Mouse (Mus musculus) hindbrain, embryonic 11.5 days (tissue): Measurements from ENCODE around the gene Opcml. TPM values are rescaled to one million over a fixed set of nuclear protein-coding genes. Genes with fewer than 3 reads are reported as not detected.

Experiments used
- ATAC-seq: fragments of 200-750 bp; cut with Nextera tagmentation; 2 replicates; pipeline ENCODE4 v1.8.0; 2017; ENCODE audit warnings: mild to moderate bottlenecking, moderate TSS enrichment, moderate library complexity; ENCODE audit not compliant: low FRiP score
- DNase-seq: peaks from one replicate; pipeline ENCODE4 v3.0.0-alpha.2; 2015; ENCODE audit warnings: low spot score
- H3K27ac ChIP-seq: fragments of 300-500 bp; sonication (generic); 2 replicates; pipeline ENCODE4 v1.5.1; 2014; ENCODE audit warnings: mild to moderate bottlenecking, low read depth, low read length
- H3K27me3 ChIP-seq: fragments of 300-500 bp; sonication (generic); 2 replicates; pipeline ENCODE4 v1.6.1; 2014; ENCODE audit warnings: mild to moderate bottlenecking, low read length, moderate library complexity, mixed read lengths; ENCODE audit not compliant: control insufficient read depth, insufficient read depth
- H3K36me3 ChIP-seq: fragments of 300-500 bp; sonication (generic); 2 replicates; pipeline ENCODE4 v1.6.1; 2014; ENCODE audit warnings: mild to moderate bottlenecking, low read length, moderate library complexity, mixed read lengths; ENCODE audit not compliant: control insufficient read depth, insufficient read depth
- H3K4me1 ChIP-seq: fragments of 300-500 bp; sonication (generic); replicated peaks from 2 replicates; pipeline ENCODE4 v1.6.1; 2014; ENCODE audit warnings: low read length, mixed read lengths; ENCODE audit not compliant: control insufficient read depth, insufficient read depth
- H3K4me2 ChIP-seq: fragments of 300-500 bp; sonication (generic); replicated peaks from 2 replicates; pipeline ENCODE4 v1.6.1; 2014; ENCODE audit warnings: mild to moderate bottlenecking, low read depth, low read length
- H3K4me3 ChIP-seq: fragments of 300-500 bp; sonication (generic); 2 replicates; pipeline ENCODE4 v1.5.1; 2014; ENCODE audit warnings: low read depth, low read length
- H3K9ac ChIP-seq: fragments of 300-500 bp; sonication (generic); 2 replicates; pipeline ENCODE4 v1.6.1; 2014; ENCODE audit warnings: low read depth, low read length
- H3K9me3 ChIP-seq: fragments of 300-500 bp; sonication (generic); 2 replicates; pipeline ENCODE4 v1.6.1; 2016; ENCODE audit warnings: low read length; ENCODE audit not compliant: control insufficient read depth
- WGBS: fragments of 180-500 bp; shearing (Covaris S2); extraction: QIAGEN DNeasy Blood & Tissue Kit; methylation state at CpG from one replicate; pipeline ENCODE4 v1.1.7; 2014; 5-methylcytosine and 5-hydroxymethylcytosine counted together
- polyA plus RNA-seq: library from polyadenylated mRNA; unstranded; fragments of >200 nt; fragmentation: Nextera tagmentation; extraction: Ambion mirVana; gene quantifications from 2 replicates; pipeline ENCODE4 v1.2.1, GENCODE M21; 2014

The Opcml gene
- polyA plus RNA-seq, 1 experiment from 2014 or later = 5.7 TPM

GRCm38 (mm10) chr9:28932069-28932468 is 1141.5 kb downstream of the Opcml start:
- 88% methylated on average over 2 of the region's 2 CpGs for WGBS
- H3K4me1 ChIP-seq = no peaks in the 10 kb centered on the region
- H3K27me3 ChIP-seq = no peaks in the 10 kb centered on the region
- DNase-seq (no peak), ATAC-seq (no peak)
- H3K4me2 ChIP-seq = no peak overlapping the region
- H3K9ac ChIP-seq = no peak overlapping the region
- H3K27ac ChIP-seq = no peak overlapping the region
- H3K36me3 ChIP-seq = no peaks in the 10 kb centered on the region
- no peak overlapping the region for H3K4me3 ChIP-seq
- no peaks in the 10 kb centered on the region for H3K9me3 ChIP-seq

GRCm38 (mm10) chr9:28937163-28937562 is 1146.6 kb downstream of the Opcml start:
- Histone ChIP-seq H3K36me3 (no peaks in the 10 kb centered on the region), H3K9me3 (no peaks in the 10 kb centered on the region), H3K27ac (no peak overlapping the region), H3K4me1 (no peaks in the 10 kb centered on the region), H3K4me2 (no peak overlapping the region), H3K9ac (no peak overlapping the region), H3K4me3 (no peak overlapping the region), H3K27me3 (no peaks in the 10 kb centered on the region)
- DNase-seq (no peak), ATAC-seq (no peak)
- 85% methylated on average over 6 of the region's 6 CpGs for WGBS

GRCm38 (mm10) chr9:28937980-28938379 is 1147.4 kb downstream of the Opcml start:
- Histone ChIP-seq H3K27ac (no peak overlapping the region), H3K27me3 (no peaks in the 10 kb centered on the region), H3K9me3 (no peaks in the 10 kb centered on the region), H3K4me3 (no peak overlapping the region), H3K4me1 (no peaks in the 10 kb centered on the region), H3K4me2 (no peak overlapping the region), H3K36me3 (no peaks in the 10 kb centered on the region), H3K9ac (no peak overlapping the region)
- ATAC-seq = no peak
- peak; percentile 19 for DNase-seq
- WGBS = 68% methylated on average over 2 of the region's 2 CpGs

- no peak overlapping the region for H3K4me3 ChIP-seq
- H3K4me2 ChIP-seq = no peak overlapping the region
- no peaks in the 10 kb centered on the region for H3K9me3 ChIP-seq
- ATAC-seq (no peak), DNase-seq (no peak)
- H3K4me1 ChIP-seq = no peaks in the 10 kb centered on the region
- H3K27ac ChIP-seq = no peak overlapping the region
- H3K27me3 ChIP-seq = no peaks in the 10 kb centered on the region
- H3K36me3 ChIP-seq = no peaks in the 10 kb centered on the region
- no peak overlapping the region for H3K9ac ChIP-seq
Measured at GRCm38 (mm10) chr9:28940901-28941300, 1150.3 kb downstream of the Opcml start.

GRCm38 (mm10) chr9:28969455-28969854 is 1178.9 kb downstream of the Opcml start:
- no peak overlapping the region for H3K9ac ChIP-seq
- H3K4me2 ChIP-seq = no peak overlapping the region
- 89% methylated on average over 1 of the region's 1 CpGs for WGBS
- H3K9me3 ChIP-seq = no peaks in the 10 kb centered on the region
- H3K27me3 ChIP-seq = no peaks in the 10 kb centered on the region
- no peaks in the 10 kb centered on the region for H3K4me1 ChIP-seq
- H3K4me3 ChIP-seq = no peak overlapping the region
- no peak for ATAC-seq
- DNase-seq = no peak
- H3K36me3 ChIP-seq = no peaks in the 10 kb centered on the region
- H3K27ac ChIP-seq = no peak overlapping the region
